Mouse (Mus musculus) heart, adult 2 months (tissue): ENCODE measurements around the gene Narfl. TPM values are rescaled to one million over a fixed set of nuclear protein-coding genes. Genes with fewer than 3 reads are reported as not detected.

ENCODE experiments used
- DNase-seq, 2 experiments: peaks; one replicate each; pipeline ENCODE4 v3.0.0; 2021
- H3K27ac ChIP-seq: fragments of 200-600 bp; 2 replicates; pipeline ENCODE4 v1.8.1; 2022
- H3K27me3 ChIP-seq: fragments of 200-500 bp; 2 replicates; pipeline ENCODE4 v1.6.1; 2012; ENCODE audit warnings: mild to moderate bottlenecking, low read length, inconsistent platforms, mixed read lengths; ENCODE audit not compliant: control insufficient read depth, insufficient read depth
- H3K36me3 ChIP-seq: fragments of 200-500 bp; 2 replicates; pipeline ENCODE4 v1.6.1; 2012; ENCODE audit warnings: low read length, inconsistent platforms; ENCODE audit not compliant: control insufficient read depth, insufficient read depth
- H3K4me1 ChIP-seq: fragments of 200-500 bp; 2 replicates; pipeline ENCODE4 v1.6.1; 2011; ENCODE audit warnings: low read length; ENCODE audit not compliant: control insufficient read depth, insufficient read depth
- H3K4me3 ChIP-seq: fragments of 200-600 bp; 2 replicates; pipeline ENCODE4 v1.8.1; 2022
- H3K79me2 ChIP-seq: fragments of 200-500 bp; replicated peaks from 2 replicates; pipeline ENCODE4 v1.6.1; 2012; ENCODE audit warnings: mild to moderate bottlenecking, inconsistent platforms, low read length, moderate library complexity, mixed read lengths; ENCODE audit not compliant: control insufficient read depth, insufficient read depth
- H3K9ac ChIP-seq: fragments of 200-500 bp; 2 replicates; pipeline ENCODE4 v1.6.1; 2012; ENCODE audit warnings: low read depth, mild to moderate bottlenecking, control low read depth, inconsistent platforms, low read length, mixed read lengths
- CTCF ChIP-seq: fragments of 200-600 bp; IDR thresholded peaks from 2 replicates; pipeline ENCODE4 v1.8.1; 2022; ENCODE audit warnings: antibody characterized with exemption, mild to moderate bottlenecking, moderate library complexity
- EP300 ChIP-seq: fragments of 200-500 bp; IDR thresholded peaks from 2 replicates; pipeline ENCODE4 v1.6.1; 2011; ENCODE audit warnings: low read depth, low read length, control low read depth; ENCODE audit not compliant: insufficient read depth
- POLR2A ChIP-seq: fragments of 200-500 bp; IDR thresholded peaks from 2 replicates; pipeline ENCODE4 v1.6.1; 2011; ENCODE audit warnings: mild to moderate bottlenecking, low read depth, low read length, control low read depth; ENCODE audit not compliant: insufficient read depth
- WGBS: fragments of 180-500 bp; shearing (Covaris S2); methylation state at CpG from one replicate; pipeline ENCODE4 v1.1.7; 2018; 5-methylcytosine and 5-hydroxymethylcytosine counted together
- intact Hi-C: fragments of 180-260 bp; cut with DNase I; formaldehyde crosslinking; loops from one replicate; pipeline ENCODE4 v1.15.1; 2025
- polyA plus RNA-seq: library from polyadenylated mRNA; depleted of rRNA; stranded (reverse); fragments of >200 nt; gene quantifications from 2 replicates; pipeline ENCODE4 v1.2.3, GENCODE M21; 2012
- total RNA-seq, 2 experiments: library from RNA; stranded (reverse); gene quantifications; 2 replicates each; pipeline ENCODE4 v1.2.3; 2021

Gene Narfl
- total and polyA plus RNA-seq, 3 experiments, result 36.4 to 45.1 (median 42.1) TPM

GRCm38 (mm10) chr17:25824362-25825142 is 51.0 kb downstream of the Narfl start:
- no peak for DNase-seq
- no peak overlapping the region for H3K9ac ChIP-seq

GRCm38 (mm10) chr17:25825311-25825710 is 51.7 kb downstream of the Narfl start:
- no peaks in the 10 kb centered on the region for H3K79me2 ChIP-seq
- peaks cover 8% of the 10 kb centered on the region for H3K4me1 ChIP-seq
- WGBS, result 87% methylated on average over 6 of the region's 6 CpGs
- intact Hi-C loops, result no loop called here
- no peaks in the 10 kb centered on the region for H3K27me3 ChIP-seq
- no peak overlapping the region for H3K4me3 ChIP-seq
- TF ChIP-seq EP300 (no peak), POLR2A (no peak), CTCF (no peak)
- no peak for DNase-seq
- H3K36me3 ChIP-seq, result no peaks in the 10 kb centered on the region
- H3K9ac ChIP-seq, result no peak overlapping the region
- no peak overlapping the region for H3K27ac ChIP-seq

More at GRCm38 (mm10) chr17:25824362-25825142, 51.0 kb downstream of the Narfl start:
- intact Hi-C loops, result no loop called here
- Histone ChIP-seq H3K4me1 (peaks cover 8% of the 10 kb centered on the region), H3K4me3 (no peak overlapping the region; the same call in 1 of the 2 replicates), H3K79me2 (no peaks in the 10 kb centered on the region), H3K27me3 (peaks cover 5% of the 10 kb centered on the region), H3K36me3 (no peaks in the 10 kb centered on the region), H3K27ac (no peak overlapping the region)
- WGBS, result 71% methylated on average over 17 of the region's 17 CpGs
- TF ChIP-seq CTCF (no peak), EP300 (no peak), POLR2A (no peak)

GRCm38 (mm10) chr17:25825984-25826570 is 52.5 kb downstream of the Narfl start:
- intact Hi-C loops, result no loop called here
- H3K27me3 ChIP-seq, result no peaks in the 10 kb centered on the region
- no peak overlapping the region for H3K4me3 ChIP-seq
- H3K27ac ChIP-seq, result no peak overlapping the region
- no peaks in the 10 kb centered on the region for H3K36me3 ChIP-seq
- 93% methylated on average over 27 of the region's 27 CpGs for WGBS
- H3K4me1 ChIP-seq, result peaks cover 8% of the 10 kb centered on the region
- no peaks in the 10 kb centered on the region; the same call in 1 of the 2 replicates for H3K79me2 ChIP-seq
- TF ChIP-seq POLR2A, result no peak
- no peak for TF ChIP-seq EP300
- no peak for TF ChIP-seq CTCF
- no peak for DNase-seq
- no peak overlapping the region for H3K9ac ChIP-seq

- DNase-seq, result no peak
- no peak overlapping the region for H3K4me3 ChIP-seq
- H3K9ac ChIP-seq, result no peak overlapping the region
- H3K36me3 ChIP-seq, result no peaks in the 10 kb centered on the region; the same call in 1 of the 2 replicates
- 94% methylated on average over 13 of the region's 13 CpGs for WGBS
- H3K27me3 ChIP-seq, result no peaks in the 10 kb centered on the region
- intact Hi-C loops, result no loop called here
- no peaks in the 10 kb centered on the region; the same call in 1 of the 2 replicates for H3K79me2 ChIP-seq
- TF ChIP-seq EP300 (no peak), CTCF (no peak), POLR2A (no peak)
- H3K27ac ChIP-seq, result no peak overlapping the region
- peaks cover 16% of the 10 kb centered on the region for H3K4me1 ChIP-seq
These were observed 53.4 kb downstream of the Narfl start for GRCm38 (mm10) chr17:25827011-25827410.

GRCm38 (mm10) chr17:25827546-25828222 is 54.1 kb downstream of the Narfl start:
- no peak overlapping the region for H3K9ac ChIP-seq
- intact Hi-C loops, result no loop called here
- peaks cover 17% of the 10 kb centered on the region for H3K4me1 ChIP-seq
- no peaks in the 10 kb centered on the region for H3K27me3 ChIP-seq
- H3K36me3 ChIP-seq, result no peaks in the 10 kb centered on the region; the same call in 1 of the 2 replicates
- DNase-seq, result peak in 1 of 2 experiments; percentile 18
- no peaks in the 10 kb centered on the region; the same call in 1 of the 2 replicates for H3K79me2 ChIP-seq
- no peak overlapping the region for H3K4me3 ChIP-seq
- TF ChIP-seq CTCF (no peak), EP300 (no peak), POLR2A (no peak)
- 94% methylated on average over 22 of the region's 22 CpGs for WGBS
- H3K27ac ChIP-seq, result no peak overlapping the region
